Mouse (Mus musculus) splenic B cell, adult 2 months (primary cell): ENCODE data around the gene Lpp.

ENCODE experiments used
- DNase-seq: peaks from one replicate; pipeline ENCODE4 v3.0.0-alpha.2; 2011; ENCODE audit warnings: low read depth, low spot score
- H3K27me3 ChIP-seq: 2 replicates; pipeline ENCODE4 v1.6.1; 2012; ENCODE audit warnings: mild to moderate bottlenecking, low read length, moderate library complexity, mixed read lengths; ENCODE audit not compliant: control insufficient read depth, poor library complexity, insufficient read depth, severe bottlenecking
- H3K36me3 ChIP-seq: 2 replicates; pipeline ENCODE4 v1.6.1; 2012; ENCODE audit warnings: mild to moderate bottlenecking, low read length, moderate library complexity, mixed read lengths; ENCODE audit not compliant: control insufficient read depth, poor library complexity, insufficient read depth, severe bottlenecking

Lpp gene

DNA sequence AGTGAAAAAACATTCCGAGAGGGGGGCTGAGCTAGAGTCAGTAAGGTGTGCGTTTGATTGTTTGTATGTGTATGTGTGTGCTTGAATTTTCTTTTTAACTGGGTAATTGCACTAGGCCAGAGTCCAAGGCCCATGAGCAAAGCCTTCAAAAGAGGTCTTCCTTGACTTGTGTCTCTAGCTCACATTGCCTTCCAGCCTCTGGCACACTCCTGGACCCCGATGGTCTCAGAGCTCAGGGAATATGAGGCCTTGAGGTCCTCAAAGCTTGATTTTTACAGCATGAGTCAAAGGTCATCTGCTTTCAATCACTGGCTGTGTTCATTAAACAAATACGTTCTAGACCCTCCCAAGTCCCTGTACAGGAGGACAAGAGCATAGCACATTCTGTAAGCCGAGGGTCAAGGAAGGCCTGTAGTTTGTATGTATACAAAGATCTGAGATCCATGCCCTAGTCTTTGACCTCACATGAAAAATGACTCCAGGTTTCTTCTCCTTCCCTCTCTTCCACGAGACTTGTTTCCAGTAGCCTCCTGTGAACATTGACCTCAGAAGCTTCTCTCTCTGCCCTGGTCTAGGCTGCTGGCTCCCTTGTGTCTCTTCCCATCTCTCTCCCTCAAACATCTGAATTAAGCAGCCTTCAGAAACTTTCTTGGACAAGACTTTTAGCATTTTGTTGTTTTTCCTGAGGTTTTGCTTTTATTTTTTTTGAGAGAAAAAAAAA, 508.0 kb downstream of the Lpp start:
- DNase-seq, result no peak
- Histone ChIP-seq H3K36me3 (no peaks in the 10 kb centered on the region), H3K27me3 (no peaks in the 10 kb centered on the region)

- no peak for DNase-seq
- Histone ChIP-seq H3K36me3 (no peaks in the 10 kb centered on the region), H3K27me3 (no peaks in the 10 kb centered on the region)
Observed at GRCm38 (mm10) chr16:24902111-24902510, 508.8 kb downstream of the Lpp start.

DNA sequence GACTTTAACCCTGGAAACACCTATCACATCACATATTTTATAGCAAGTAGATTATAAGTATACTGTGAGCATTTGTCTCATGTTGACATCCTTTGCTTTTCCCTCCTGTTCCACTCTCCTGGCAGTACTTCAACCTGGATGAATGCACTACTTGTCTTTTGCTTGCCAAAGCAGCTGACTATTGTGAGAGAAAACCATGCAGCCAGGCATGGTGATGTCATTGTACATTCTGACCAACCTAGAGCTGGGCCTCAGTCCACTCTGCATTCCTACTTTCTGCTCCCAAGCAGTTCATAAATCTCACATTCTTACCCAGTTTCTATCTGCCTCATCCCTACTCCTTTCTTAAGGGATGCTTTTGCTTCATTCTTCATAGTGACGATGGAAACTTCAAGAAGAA, 515.6 kb downstream of the Lpp start:
- no peaks in the 10 kb centered on the region for H3K27me3 ChIP-seq
- DNase-seq, result no peak
- H3K36me3 ChIP-seq, result no peaks in the 10 kb centered on the region

DNA sequence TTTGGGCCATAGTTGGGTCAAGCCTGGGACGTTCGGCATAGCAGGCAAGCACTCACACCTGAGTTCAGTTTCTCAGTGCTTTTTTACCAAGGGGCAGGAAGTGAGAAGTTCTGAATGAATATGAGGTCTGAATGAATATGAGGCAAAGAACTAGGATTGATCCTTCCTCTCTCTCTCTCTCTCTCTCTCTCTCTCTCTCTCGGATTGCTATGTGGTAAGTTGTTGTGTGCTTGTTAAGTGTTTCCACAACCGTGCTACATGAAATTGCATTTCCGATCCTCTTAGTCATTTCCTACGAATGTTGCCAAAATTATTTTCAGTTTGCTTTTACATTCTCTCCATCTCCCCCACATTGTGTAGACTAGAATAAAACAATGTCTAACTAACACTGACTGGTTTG, 517.0 kb downstream of the Lpp start:
- no peaks in the 10 kb centered on the region for H3K36me3 ChIP-seq
- DNase-seq, result peak; percentile 20
- H3K27me3 ChIP-seq, result no peaks in the 10 kb centered on the region

GRCm38 (mm10) chr16:24910834-24911233, 517.5 kb downstream of the Lpp start:
- no peaks in the 10 kb centered on the region for H3K27me3 ChIP-seq
- DNase-seq, result peak; percentile 78
- no peaks in the 10 kb centered on the region for H3K36me3 ChIP-seq

GRCm38 (mm10) chr16:24912381-24912780, 519.1 kb downstream of the Lpp start:
- H3K36me3 ChIP-seq, result no peaks in the 10 kb centered on the region
- no peak for DNase-seq
- H3K27me3 ChIP-seq, result no peaks in the 10 kb centered on the region

DNA sequence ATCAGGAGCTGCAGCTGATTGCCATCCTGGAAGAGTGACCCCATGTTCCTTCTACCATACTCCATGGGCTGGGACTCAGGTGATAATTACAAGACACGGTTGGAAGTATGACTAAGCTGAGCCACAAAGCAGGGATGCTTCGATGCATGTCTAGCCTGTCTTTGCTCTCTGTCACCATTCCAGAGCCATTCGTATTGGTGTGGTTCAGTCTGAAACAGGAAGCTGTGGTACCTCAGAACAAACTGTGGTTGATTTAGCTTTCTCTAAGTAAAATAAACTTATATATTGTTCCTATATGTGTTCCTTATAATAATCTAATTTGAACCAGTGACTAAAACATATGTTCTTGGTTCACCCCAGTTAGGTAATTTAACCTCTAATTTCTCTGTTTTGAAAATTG, 519.7 kb downstream of the Lpp start:
- peak; percentile 59 for DNase-seq

DNA sequence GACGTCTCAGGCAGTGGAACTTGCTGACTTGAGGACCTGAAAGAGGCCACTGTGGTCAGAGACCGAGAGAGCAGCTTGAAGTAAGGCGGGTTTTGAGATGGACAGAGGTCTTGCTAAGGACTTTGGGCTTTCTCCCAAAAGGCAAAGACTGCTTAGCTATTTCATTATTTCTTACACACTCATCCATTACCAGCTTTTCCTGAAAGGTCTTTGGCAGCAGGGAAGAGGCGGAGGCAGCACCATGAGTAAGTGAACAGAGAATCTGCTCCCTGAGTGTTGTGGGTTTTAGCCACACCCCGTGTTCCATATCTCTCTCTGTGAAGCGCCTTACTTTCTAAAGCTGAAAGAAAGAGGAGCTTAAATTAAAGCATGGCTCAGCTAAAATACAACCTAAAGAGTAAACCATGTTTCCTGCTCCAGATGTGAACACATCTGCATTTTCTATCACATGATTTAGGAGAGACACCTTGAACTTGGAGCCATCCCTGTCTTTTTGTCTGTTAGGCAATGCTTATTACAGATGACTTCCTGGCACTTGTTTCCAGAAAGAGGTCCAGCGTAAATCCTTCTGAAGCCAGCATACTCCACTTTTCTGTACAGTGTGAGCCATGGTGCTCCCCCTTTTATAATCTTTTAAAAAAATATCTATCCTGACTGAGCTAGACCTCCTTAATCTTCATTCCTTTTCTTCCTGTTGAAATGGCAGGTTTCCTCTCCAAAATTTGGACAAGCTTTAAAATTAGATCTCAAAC, 520.5 kb downstream of the Lpp start:
- no peak for DNase-seq
- Histone ChIP-seq H3K36me3 (no peaks in the 10 kb centered on the region), H3K27me3 (no peaks in the 10 kb centered on the region)

More for the DNA sequence above, 519.7 kb downstream of the Lpp start:
- H3K36me3 ChIP-seq, result no peaks in the 10 kb centered on the region
- no peaks in the 10 kb centered on the region for H3K27me3 ChIP-seq

DNA sequence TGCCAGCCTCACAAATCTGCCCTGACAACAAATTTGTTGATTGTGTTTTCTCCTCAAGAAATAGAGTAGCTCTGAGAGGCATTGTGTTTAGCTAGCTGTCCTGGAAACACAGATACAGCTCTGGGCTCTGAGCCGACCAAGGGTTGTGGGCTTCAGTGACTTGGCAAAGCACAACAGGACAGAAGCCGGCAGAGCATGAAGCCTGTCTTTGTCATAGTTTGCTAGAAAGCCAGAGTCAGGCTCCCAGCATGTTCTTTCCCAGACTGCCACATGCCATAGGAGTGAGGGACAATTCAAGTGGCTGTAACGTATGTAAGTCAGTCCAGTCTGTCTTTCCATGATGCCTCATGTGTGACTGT, 521.1 kb downstream of the Lpp start:
- Histone ChIP-seq H3K36me3 (no peaks in the 10 kb centered on the region), H3K27me3 (no peaks in the 10 kb centered on the region)
- no peak for DNase-seq

GRCm38 (mm10) chr16:24915470-24915869, 522.2 kb downstream of the Lpp start:
- Histone ChIP-seq H3K27me3 (no peaks in the 10 kb centered on the region), H3K36me3 (no peaks in the 10 kb centered on the region)
- DNase-seq, result no peak

GRCm38 (mm10) chr16:24919349-24920012, 526.2 kb downstream of the Lpp start:
- no peaks in the 10 kb centered on the region for H3K36me3 ChIP-seq
- H3K27me3 ChIP-seq, result no peaks in the 10 kb centered on the region
- DNase-seq, result peak; percentile 11

DNA sequence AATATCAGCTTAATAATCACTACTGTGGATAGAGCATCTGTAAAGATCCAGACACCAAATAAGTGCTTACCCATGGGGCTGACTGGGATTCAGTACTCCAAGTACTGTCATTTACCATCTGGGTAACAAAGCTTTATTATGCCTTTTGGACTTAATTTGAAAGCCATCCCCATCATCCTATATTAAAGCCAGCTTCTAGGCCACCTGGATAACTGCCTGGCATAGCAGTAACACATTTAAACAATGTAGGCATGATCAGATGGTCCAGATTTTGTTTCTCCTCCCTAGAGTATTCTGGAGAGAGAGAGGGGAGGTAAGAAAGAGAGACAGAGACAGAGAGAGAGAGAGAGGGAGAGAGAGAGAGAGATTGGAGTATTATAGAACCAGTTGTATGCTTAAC, 536.8 kb downstream of the Lpp start:
- Histone ChIP-seq H3K27me3 (no peaks in the 10 kb centered on the region), H3K36me3 (no peaks in the 10 kb centered on the region)
- no peak for DNase-seq

DNA sequence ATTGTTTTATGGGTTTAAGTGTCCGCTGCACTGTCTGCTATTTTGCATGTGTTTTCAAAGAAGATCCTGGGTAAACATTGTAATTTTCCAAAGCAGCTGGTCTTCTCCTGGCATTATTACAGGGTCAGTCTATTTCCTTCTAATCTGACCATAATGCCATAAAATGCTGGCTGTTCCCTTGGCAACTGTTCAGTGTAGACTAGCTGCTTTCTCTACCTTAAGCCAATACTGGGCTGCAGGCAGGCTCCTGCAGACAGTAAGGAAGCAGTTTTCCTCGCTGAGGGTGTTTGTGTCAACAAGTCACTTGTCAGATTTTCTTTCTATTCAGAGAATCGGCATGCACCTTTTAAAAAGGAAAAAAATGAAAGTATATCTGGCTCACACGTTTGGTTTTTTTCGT, 537.3 kb downstream of the Lpp start:
- H3K27me3 ChIP-seq, result no peaks in the 10 kb centered on the region
- DNase-seq, result no peak
- H3K36me3 ChIP-seq, result no peaks in the 10 kb centered on the region

- no peak for DNase-seq
- Histone ChIP-seq H3K27me3 (no peaks in the 10 kb centered on the region), H3K36me3 (no peaks in the 10 kb centered on the region)
Observed at GRCm38 (mm10) chr16:24932816-24933215, 539.5 kb downstream of the Lpp start.

DNA sequence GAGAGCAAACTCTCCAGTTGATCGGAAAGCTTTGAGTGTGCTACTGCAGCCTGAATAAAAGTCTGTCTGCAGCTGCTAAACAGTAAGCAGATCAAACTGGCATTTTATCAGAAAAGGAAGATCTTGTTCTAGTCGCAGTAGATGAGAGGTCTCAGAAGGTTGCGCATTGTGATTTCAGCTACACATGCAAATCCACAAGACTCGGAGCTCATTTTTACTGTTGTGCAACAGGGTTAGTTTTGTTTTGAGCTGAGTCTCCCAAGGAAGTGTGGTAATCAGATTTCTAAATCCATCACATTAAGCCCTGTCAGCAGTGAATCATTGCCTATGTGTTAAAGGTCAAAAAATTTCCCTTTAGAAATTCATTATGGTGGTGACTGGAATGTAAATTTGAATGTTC, 540.4 kb downstream of the Lpp start:
- no peak for DNase-seq
- Histone ChIP-seq H3K36me3 (no peaks in the 10 kb centered on the region), H3K27me3 (no peaks in the 10 kb centered on the region)
